Mouse (Mus musculus) MN1 (cell line): ENCODE data around the gene Tmem41a.
A peak's percentile ranks its signal among the peaks of the same experiment; 100 is the strongest.
"Not testable (repeated sequence)": the region's sequence is repeated elsewhere in the genome, so short reads cannot be mapped to it uniquely, and the experiment has no call there.

Source experiments
- DNase-seq: peaks from one replicate; pipeline ENCODE4 v3.0.0-alpha.2; 2016; ENCODE audit warnings: low spot score

Tmem41a gene

DNA sequence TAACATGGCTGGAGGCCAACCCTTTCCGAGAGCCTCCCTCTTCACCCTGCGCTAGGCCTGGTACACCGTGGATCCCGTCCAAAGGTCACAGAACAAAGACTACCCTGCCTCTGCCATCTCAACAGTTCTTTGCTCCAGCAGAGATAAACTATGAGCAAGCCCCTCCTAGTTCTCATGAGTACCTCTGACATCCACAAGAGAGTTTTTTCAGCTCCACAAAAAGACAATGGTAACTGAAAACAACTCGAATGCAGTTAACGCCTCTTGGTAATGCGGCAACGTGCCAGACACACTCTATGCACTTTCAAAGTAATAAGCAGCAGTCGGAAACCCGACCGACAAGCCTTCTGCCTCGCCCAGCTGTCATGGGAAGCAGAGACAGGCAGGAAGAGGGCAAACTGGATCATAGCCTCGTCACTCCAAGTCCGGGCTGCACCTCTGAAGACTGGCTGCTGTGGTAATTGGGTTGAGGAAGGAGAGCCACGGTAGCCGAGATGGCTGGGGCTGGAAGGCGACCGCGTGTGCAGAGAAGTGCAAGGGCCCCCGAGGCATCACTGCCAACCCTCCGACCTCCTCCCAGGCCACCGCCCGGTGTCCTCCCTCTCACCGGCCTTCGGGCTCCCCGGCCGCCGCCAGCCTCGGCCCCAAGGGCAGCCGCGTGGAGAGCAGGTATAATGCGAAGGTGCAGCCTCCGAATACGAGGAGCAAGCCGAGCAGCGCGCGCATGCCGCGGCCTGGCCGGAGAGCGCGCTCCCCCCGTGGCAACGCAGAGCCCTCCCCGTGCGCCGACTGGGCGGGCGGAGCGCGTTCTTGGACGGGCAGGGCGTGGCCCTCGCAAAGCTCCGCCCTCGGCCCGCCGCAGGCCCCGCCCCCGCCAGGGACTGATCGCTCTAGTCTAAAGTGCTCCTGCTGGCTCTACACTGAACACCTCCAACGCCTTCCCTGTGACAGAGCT, at the start of gene Tmem41a:
TSS of gene Tmem41a (minus strand) at position 792 of the 955 bp plus-strand sequence.
- DNase-seq: peak; percentile 86

DNA sequence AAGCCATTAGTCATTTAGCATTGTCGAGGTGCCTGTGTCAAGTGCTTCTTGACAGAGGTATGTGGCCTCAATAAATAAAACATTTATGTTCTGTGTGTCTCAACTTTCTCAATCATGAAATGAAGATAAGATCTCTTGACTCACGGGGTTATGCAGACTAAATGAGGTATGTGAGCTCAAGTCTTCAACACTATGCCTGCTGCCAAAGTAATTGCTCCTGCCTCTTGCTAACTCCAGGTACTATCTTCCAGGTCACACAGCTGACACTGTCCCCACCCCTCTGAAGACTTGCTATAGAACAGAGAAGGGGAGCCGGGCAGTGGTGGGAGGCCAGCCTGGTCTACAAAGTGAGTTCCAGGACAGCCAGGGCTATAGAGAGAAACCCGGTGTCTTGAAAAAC, 49.0 kb upstream of the Tmem41a start:
- DNase-seq: no peak

DNA sequence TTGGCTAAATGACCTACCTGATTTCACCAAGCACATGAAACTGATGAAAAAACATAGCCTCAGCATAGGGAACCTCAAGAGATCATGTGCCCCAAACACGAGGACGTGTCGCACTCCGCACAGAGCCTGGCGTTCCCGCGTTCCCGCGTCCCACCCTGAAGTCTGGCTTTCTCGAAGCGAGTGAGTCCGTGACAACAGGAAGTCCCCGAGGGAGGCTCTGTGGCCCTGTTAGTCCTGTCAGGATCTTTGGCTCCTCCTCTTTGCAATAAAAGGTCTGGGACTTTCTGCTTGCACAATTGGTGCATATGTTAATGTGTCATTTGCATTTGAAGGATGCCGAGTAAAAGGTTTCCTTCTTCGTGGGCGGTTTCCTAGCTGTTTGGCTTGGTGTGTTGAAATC, 48.0 kb upstream of the Tmem41a start, which contains the start of gene Liph:
TSS of gene Liph (minus strand) at position 360 of the 400 bp plus-strand sequence.
- no peak for DNase-seq

DNA sequence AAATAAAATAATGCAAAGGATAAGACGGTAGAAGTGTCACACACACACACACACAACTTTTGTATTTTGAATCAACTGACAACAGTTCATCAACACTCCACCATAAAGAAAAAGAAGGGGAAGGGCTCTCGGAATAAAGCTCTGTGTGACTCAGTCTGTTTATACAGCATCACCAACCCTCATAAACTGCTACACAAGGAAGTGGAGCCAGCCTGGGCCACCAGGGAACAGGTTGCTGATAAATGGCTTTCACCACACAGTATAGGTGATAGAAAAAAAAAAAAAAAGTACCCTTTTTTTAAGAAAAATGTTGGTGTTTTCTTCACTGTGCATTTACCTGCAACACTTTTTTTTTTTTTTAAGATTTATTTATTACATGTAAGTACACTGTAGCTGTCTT, 44.4 kb upstream of the Tmem41a start:
- DNase-seq: no peak

DNA sequence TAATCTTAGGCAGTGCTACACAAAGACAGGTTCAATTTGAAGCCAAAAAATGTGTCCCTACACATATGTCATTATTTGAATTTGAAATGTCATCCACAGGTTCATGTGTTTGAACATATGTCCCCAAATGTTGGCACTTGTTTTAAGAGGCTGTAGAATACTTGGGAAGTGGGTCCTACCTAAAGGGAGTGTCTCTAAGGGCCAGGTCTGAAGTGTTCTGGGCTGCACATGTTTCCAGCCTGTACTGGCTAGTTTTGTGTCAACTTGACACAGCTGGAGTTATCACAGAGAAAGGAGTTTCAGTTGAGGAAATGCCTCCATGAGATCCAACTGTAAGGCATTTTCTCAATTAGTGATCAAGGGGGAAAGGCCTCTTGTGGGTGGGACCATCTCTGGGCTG, 43.5 kb upstream of the Tmem41a start:
- DNase-seq: not testable (repeated sequence)

DNA sequence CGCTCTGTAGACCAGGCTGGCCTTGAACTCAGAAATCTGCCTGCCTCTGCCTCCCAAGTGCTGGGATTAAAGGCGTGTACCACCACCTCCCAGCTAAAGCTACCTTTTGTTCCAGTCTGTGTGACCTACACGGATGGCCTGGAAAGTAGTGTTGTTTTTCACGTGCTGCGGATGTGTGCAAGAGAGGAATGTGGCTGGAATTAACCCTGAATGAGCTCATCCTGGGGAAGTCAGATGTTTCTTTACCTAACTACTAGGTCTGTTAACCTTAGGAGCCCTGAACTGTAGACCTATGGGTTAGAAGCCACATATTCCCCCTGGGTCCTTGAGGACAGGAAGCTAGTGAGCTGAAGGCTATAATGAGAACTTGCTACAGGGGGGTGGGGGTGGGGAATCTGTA, 40.6 kb upstream of the Tmem41a start:
- DNase-seq: no peak

DNA sequence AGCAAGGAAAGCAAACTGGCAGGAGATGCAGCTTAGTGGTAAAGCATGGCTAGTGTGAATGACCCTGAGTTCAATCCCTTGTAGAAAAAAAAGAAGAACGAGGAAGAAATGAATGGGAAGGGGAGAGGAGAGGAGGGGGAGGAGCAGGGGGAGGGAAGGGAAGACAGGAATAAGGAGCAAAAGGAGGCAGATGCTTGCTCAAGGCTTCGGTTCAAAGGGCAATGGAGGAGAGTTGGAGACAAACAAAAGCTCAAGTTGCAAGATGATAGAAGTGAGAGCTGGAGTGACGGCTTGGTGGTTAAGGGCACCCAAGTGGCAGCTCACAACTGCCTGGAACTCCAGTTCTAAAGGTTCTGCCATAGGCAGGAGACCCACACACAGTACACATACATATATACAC, 38.8 kb upstream of the Tmem41a start:
- no peak for DNase-seq

DNA sequence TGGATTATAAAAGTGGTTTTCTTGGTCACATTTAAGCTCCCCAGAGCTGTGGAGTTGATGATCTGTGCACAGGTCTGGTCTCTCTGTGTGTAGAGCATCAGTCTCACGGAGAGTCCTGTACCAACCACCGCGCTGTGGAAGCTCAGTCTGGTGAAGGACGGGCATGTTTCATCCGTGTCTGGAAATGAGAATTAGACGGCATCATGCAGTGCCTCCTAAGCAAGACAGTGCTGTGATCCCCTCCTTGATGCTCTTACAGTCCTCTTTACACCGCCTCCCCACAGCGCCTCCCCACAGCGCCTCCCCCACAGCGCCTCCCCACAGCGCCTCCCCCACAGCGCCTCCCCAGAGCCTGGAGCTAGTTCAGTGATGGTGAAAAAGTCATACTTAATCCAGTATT, 36.7 kb upstream of the Tmem41a start:
- no peak for DNase-seq

DNA sequence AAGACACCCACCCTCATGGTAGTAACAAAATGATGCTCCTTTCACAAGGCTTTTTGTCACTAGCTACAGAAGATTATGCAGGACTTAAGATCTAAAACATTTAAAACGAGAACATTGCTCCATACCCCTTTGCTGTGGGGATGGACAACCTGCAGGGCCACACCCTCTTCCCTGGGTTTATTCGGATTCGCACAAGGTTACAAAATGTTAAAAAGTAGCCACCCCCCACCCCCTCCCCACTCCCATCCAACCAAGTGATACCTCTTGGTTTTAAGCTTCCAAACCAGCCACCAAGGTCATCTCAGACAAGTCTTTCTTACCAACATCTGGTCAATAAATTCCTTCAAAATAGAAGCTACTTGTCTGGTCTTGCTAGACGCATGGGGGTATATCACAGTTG, 36.2 kb upstream of the Tmem41a start:
- no peak for DNase-seq

DNA sequence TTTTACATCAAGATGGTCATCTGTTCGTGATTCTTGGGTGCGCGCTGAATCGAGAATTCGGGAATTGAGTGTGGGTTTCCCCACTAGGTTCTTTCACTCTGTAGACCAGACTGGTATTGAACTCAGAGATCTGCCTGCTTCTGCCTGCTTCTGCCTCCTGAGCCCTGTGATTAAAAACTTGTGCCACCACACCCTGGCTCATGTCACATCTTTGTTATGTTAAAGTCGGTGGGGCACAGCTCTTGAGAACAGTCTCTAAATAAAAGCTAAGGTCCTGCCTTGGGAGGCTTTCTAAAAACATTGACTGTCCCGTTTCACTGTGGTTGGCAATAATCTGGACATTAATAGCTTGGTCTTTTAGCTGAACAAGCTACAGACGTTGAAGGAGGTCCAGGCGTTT, 35.8 kb upstream of the Tmem41a start:
- DNase-seq: no peak

DNA sequence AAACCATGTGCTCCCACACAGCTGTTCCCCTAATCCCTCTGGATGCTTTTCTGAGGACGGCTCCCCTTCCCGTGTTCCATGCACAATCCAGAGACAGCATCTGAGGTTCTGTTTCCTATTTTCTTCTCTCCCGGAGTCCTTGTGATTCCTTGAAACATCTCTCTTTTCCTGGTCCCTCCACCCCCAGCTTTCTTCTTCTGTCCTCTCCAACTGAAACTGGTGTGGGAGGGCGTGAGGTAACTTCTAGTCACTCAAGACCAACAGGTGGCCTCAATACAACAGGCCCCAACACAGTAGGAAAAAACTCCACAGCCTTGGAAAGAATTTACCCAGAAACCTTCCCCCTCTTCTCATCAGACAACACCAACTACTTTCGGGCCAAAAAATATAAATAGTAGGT, 30.0 kb upstream of the Tmem41a start:
- no peak for DNase-seq

DNA sequence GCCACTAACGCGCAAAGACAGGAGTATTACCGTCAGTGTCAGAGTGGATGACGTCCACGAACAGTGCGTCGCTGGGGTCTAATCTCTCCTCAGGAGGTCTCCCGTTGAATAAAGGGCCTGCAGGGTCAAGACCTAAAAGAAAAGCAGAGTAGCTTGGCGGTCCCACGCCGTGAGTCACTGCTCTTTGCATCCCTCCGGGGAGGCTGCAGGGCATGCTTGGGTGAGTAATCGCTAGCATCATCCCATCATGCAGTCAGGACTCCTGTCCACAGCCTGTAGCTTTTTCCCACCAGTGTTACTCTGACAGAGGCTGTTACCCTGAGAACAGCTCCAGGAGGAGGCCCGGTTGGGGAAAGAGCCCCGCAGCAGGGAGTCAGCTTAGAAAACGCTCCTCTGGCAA, 28.9 kb upstream of the Tmem41a start:
- peak; percentile 45 for DNase-seq

DNA sequence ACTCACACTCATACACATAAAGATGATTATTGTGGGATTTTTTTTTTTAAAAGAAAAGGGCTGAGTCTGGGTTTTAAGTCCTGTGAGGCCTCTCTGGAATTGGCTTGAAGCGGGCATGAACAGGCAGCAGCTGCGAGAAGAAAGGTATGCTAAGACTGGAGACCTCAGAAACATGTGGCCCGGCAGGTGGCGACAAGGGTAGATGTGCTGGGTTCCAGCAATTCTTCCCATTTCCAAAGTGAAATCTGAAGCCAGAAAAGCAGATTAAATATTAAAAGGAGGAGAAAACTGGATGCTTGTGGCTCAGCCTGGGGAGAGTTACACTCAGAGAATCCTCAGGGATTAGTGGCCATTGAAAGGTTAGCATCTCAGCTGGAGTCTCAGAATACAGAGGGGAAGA, 24.1 kb upstream of the Tmem41a start:
- DNase-seq: no peak

DNA sequence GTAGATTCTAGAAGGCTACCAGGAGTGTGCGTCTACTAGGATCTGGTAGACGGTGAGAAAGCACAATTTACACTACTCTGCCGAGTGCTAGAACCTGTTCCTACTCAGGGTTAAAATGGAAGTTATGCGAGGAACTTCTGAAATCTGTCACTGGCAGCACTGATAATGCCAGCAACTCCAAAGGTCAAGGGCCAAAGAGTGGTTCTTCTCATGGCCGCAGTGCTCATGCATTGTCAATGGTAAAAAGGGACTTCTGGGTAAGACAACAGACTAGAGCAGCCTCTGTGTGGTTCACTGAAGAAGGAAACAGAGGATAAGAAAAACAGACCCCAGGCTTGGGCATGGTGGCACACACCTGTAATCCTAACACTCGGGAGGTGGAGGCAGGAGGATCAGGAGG, 23.2 kb upstream of the Tmem41a start:
- no peak for DNase-seq

DNA sequence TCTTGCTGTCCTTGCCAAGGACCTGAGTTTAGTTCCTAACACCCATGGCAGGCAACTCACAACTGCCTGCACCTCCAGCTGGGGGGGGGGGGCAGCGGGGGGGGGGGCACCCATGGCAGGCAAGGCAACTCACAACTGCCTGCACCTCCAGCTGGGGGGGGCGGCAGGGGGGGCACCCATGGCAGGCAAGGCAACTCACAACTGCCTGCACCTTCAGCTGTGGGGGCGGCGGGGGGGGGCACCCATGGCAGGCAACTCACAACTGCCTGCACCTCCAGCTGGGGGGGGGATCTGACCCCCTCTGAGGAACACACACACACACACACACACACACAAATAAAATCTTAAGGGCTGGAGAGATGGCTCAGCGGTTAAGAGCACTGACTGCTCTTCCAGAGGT, 22.5 kb upstream of the Tmem41a start:
- DNase-seq: no peak

DNA sequence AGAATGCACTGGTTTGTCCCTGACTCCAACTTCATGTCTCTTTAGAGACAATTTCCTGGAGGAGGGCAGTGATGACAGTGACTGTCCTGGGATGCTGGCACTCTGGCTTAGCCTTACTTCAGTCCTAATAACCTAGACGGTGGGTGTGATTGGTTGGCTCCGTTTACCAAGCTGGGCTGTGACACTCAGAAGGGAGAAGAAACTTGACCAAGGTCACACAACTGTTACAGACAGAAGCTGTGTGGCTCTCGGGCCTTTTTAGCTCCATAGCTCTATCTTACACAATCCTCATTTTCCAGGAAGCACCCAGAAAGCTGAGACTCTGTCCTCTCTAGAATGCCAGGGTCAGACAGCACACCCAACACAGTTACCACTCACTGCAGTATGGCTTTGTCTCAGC, 18.2 kb upstream of the Tmem41a start:
- DNase-seq: no peak

DNA sequence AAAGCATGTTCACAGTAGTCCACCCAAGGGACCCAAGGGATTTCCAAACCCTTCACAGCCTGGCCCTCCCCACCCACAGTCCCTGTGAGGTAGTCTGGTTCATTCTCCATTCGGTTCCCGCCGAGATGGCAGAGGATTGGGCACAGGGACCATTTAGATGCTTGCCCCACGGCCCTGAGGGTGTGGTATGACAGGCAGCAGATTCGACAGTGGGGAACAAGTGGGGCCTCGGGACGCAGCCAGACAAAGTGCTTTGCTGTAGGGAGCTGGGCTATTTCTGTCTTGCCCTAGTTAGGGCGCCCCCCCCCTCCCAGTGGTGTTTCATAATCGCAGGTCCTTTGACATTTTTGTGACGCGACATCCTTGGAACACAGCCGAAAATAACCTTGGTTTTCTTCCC, 8.2 kb upstream of the Tmem41a start:
- no peak for DNase-seq

DNA sequence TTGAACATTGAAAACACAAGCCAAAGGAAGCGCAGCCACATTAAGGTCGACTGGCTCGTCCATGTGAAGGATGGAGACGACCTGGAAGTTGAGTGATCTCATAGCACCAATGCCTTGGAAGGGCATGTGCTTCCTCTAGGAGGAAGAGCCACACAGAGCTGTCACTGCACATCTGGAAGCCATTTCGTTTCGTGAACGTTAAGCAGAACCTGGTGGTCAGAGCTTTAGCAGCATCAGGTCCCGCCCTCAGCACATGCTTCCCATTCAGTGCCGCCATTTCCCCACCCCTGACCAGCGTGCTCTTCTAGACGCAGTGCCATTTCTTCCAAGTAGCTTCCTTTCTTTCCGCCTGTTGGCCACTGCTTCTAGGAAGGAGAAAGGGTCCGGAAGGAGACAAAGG, 18.9 kb downstream of the Tmem41a start:
- DNase-seq: no peak

DNA sequence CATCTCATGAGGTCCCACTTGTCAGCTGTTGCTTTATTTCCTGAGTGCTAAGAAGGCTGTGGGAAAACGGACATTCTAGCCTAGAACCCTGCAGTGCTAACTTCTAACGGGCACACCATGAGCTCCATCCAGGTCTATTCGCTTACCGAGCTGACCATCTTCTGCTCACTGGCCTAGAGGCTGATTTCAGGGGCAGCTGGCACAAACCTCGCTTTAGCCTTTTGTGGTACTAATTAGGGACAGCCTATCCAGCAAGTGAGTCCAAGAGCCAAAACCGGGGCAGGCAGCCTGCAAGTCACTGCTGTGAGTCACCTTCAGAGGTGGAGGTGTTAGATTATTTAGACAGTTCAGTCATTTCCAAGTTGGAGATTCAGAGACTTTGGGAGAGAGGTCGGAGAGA, 30.7 kb downstream of the Tmem41a start:
- no peak for DNase-seq

DNA sequence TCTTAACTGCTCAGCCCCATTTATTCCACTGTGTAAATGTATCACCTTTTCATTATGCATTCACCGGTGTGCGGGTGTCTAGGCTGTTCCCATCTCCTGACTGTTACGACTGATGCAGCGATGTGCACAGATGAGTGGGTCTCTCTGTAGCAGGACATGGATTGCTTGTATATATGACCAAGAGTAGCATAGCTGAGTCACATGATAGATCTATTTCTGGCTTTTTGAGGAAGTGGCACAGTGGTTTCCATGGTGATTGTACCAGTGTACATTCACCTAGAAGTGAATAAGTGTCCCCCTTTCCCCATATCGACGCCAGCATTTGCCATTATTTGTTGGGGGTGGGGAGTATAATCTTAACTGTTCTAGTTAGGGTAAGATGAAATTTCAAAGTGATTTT, 34.0 kb downstream of the Tmem41a start:
- DNase-seq: no peak

DNA sequence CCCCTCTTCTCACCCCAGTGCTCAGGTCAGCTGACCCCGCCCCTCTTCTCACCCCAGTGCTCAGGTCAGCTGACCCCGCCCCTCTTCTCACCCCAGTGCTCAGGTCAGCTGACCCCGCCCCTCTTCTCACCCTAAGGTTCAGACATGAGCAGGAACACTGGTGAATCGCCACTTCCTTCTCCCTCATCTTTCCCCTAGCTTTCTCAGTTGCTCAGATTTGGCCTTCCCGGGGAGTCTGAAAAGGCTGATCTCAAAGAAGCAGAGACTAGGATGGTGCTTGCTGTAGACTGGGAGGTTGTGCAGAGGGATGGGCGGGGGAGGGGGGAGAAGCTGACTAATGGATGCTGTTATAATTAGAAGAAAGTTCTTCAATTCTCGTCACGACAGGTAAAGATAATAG, 38.4 kb downstream of the Tmem41a start:
- not testable (repeated sequence) for DNase-seq

DNA sequence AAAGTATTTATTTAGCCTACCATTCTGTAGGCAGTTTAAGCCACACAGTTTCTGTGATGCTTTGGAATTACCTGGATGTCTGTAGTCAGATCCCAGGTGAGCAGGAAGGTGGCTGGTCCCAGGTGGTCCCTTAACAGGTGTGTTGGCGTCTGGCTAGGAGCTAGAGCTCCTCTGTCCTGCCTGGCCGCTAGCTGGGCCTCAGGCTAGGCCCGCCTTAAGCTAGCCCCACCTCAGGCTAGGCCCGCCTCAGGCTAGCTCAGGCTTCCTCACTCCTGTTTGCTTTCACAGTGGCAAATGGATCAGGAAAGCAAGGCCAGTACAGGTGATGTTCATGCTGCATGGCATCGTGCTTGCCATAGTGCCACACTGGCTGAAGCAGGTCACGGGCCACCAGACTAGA, 40.5 kb downstream of the Tmem41a start:
- no peak for DNase-seq

DNA sequence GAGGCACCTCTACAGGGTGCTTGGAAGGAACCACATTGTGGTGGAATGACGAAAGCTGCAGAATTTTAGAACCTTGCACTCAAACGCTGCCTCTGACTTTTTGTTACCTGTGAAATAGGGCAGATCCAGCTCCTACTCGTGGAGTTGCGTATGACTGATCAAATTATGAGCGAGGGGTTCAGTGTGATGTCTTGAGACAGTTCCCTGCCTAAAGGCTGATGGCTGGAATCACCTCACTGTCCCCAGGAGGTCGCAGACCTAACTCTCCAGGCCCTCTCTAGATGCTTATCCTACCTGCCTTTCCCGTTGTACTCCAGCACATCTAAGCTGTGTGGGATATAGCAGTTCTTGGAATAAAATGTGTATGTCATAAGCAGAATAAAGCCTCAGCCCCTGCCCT, 41.4 kb downstream of the Tmem41a start:
- DNase-seq: no peak

DNA sequence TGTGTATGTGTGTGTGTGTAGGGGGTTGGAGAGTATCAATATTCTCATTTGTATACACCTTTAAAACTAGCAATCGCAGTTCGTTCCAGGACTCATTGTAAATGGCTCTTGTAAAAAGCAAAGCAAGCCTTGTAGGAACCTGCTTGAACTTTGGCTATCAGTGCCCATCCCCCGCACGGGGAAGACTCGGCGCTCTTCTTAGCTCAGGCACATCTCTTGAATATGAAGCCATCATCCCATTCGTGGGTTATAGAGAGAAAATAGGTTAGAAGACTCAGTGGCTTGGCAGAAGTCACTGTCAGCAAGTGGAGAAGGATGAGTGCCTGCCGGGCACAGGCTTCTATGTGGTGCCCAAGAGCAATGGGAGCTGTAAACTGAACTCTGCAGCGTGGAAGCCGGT, 42.7 kb downstream of the Tmem41a start:
- DNase-seq: no peak
